Mouse (Mus musculus) ES-Bruce4 (cell line): ENCODE measurements at regions not wholly inside any gene's neighbourhood (a gene's known extent, or its start where the extent isn't known, plus 50 kb on each side); places are given as distances from the start of the nearest gene placed in this dataset.

Experiments used
- CTCF ChIP-seq: IDR thresholded peaks from one replicate; pipeline ENCODE4 v1.8.1; 2011; ENCODE audit warnings: low read depth, low read length
- EP300 ChIP-seq: IDR thresholded peaks from 2 replicates; pipeline ENCODE4 v1.6.1; 2011; ENCODE audit warnings: low read depth, low read length; ENCODE audit not compliant: insufficient read depth
- POLR2A ChIP-seq: IDR thresholded peaks from one replicate; pipeline ENCODE4 v1.8.1; 2011; ENCODE audit warnings: low read length; ENCODE audit not compliant: insufficient read depth

- TF ChIP-seq CTCF (no peak), POLR2A (no peak), EP300 (no peak)
Measured at GRCm38 (mm10) chr14:36623036-36623435, 345.5 kb downstream of the Ccser2 start.
